Mouse (Mus musculus) right cerebral cortex, adult 18-20 months (tissue): ENCODE measurements around the gene Lrrc42.

Experiments
- DNase-seq: peaks from one replicate; pipeline ENCODE4 v3.0.0; 2022; ENCODE audit warnings: mixed read lengths

Lrrc42 gene

DNA sequence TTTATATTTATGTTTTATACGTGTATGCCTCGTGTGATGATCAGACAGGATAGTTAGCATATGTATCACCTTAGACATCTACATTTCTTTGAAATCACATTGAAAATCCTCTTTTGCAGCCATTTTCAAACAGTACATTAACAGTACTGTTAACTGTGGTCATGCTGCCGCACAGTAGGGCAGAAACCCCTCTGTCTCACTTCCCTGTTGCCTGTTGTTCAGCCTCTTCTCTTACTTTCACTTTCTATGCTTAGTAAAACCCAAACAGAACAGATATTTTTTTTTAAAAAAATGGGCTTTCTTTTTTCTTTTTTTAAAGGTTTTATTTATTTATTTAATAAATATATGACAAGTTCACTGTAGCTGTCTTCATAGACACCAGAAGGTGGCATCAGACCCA lies 59.5 kb downstream of the Lrrc42 start:
- no peak for DNase-seq

DNA sequence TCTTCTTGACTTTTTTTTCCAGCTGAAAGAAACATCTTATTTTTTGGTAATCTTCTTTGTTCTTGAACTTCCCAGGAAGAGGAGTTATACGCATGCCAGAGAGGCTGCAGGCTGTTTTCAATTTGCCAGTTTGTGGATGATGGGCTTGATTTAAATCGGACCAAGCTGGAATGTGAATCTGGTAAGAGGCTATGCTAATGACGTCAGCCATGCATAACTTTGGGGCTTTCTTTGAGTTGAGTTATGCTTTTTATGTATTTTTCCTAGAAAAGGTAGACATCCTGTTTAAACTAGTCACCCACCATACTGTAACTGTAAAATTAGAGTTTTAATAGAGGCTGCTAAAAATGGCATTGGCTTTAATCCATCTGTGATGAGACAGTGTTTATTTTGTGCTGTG lies 67.6 kb downstream of the Lrrc42 start:
- DNase-seq, result no peak
